ENCODE assay signal across 12 mouse cellular contexts in genomic region chr10:24958280-24959042, GRCm38 (mm10). TPM values are rescaled to one million over a fixed set of nuclear protein-coding genes. Genes with fewer than 3 reads are reported as not detected.
DNase-seq lines count a peak whose midpoint lies in the region; ATAC-seq lines count a peak whose summit lies in the region.
"Had no signal": no experiment of that assay in that cellular context is flagged by ENCODE, and none has a peak within 500 bp of the region (broad histone marks: within the 10 kb centered on the region; RNA-seq: fewer than 3 reads in every experiment).

No protein-coding gene starts in this region.

- peak overlapping the region; percentile 19 for H3K4me3 ChIP-seq in heart, embryonic 13.5 days
- 0 out of 2 replicates have a peak overlapping the region, but pooled peaks have one; percentile 3 for H3K4me3 ChIP-seq in lung, embryonic 16.5 days (ENCODE audit: low read length)
- H3K4me3 ChIP-seq in intestine, embryonic 15.5 days (replicated peaks): no peak overlapping the region
- no peak overlapping the region for H3K4me3 ChIP-seq in stomach, embryonic 14.5 days (ENCODE audit: low read depth, low read length)
- H3K4me3 ChIP-seq in hindbrain, embryonic 11.5 days (ENCODE audit: low read depth, low read length): no peak overlapping the region
- H3K4me3 ChIP-seq: embryonic facial prominence, embryonic 12.5 days; liver, embryonic 13.5 days had no signal

- DNase-seq in heart, postnatal 14 days: no peak
- DNase-seq in lung, postnatal 14 days: no peak
- no peak for DNase-seq in hindbrain, embryonic 11.5 days (ENCODE audit: low spot score)
- DNase-seq: cerebellum, adult 9-10 months; layer of hippocampus, adult 9-11 months; liver, embryonic 13.5 days; thymus, adult 18-20 months had no signal

- peak overlapping the region; percentile 41 for H3K9ac ChIP-seq in heart, embryonic 13.5 days
- H3K9ac ChIP-seq in lung, embryonic 16.5 days (ENCODE audit: low read length): no peak overlapping the region
- H3K9ac ChIP-seq in intestine, embryonic 15.5 days: no peak overlapping the region
- H3K9ac ChIP-seq in stomach, embryonic 14.5 days (replicated peaks; ENCODE audit: low read depth, low read length): no peak overlapping the region
- no peak overlapping the region for H3K9ac ChIP-seq in hindbrain, embryonic 11.5 days (ENCODE audit: low read depth, low read length)
- H3K9ac ChIP-seq: embryonic facial prominence, embryonic 12.5 days; liver, embryonic 13.5 days had no signal

- intact Hi-C loops in heart, postnatal 14 days (cut with DNase I): no loop called here

- peaks cover 19% of the 10 kb centered on the region for H3K4me1 ChIP-seq in heart, embryonic 13.5 days
- peaks cover 12% of the 10 kb centered on the region for H3K4me1 ChIP-seq in lung, embryonic 16.5 days (replicated peaks; ENCODE audit: control insufficient read depth, insufficient read depth, low read length)
- H3K4me1 ChIP-seq in intestine, embryonic 15.5 days (replicated peaks): peaks cover 5% of the 10 kb centered on the region; the same call in 1 of the 2 replicates
- no peaks in the 10 kb centered on the region for H3K4me1 ChIP-seq in stomach, embryonic 14.5 days (ENCODE audit: control insufficient read depth, insufficient read depth, low read length)
- no peaks in the 10 kb centered on the region for H3K4me1 ChIP-seq in hindbrain, embryonic 11.5 days (replicated peaks; ENCODE audit: control insufficient read depth, insufficient read depth, low read length)
- H3K4me1 ChIP-seq: liver, embryonic 13.5 days had no signal

- H3K27ac ChIP-seq in heart, embryonic 13.5 days (replicated peaks): no peak overlapping the region
- no peak overlapping the region for H3K27ac ChIP-seq in lung, embryonic 16.5 days (ENCODE audit: low read length)
- H3K27ac ChIP-seq in intestine, embryonic 15.5 days: no peak overlapping the region
- no peak overlapping the region for H3K27ac ChIP-seq in stomach, embryonic 14.5 days (ENCODE audit: low read length)
- no peak overlapping the region for H3K27ac ChIP-seq in hindbrain, embryonic 11.5 days (ENCODE audit: low read depth, low read length)
- H3K27ac ChIP-seq: embryonic facial prominence, embryonic 12.5 days; liver, embryonic 13.5 days had no signal

- no peaks in the 10 kb centered on the region for H3K27me3 ChIP-seq in heart, embryonic 13.5 days (replicated peaks)
- no peaks in the 10 kb centered on the region for H3K27me3 ChIP-seq in lung, embryonic 16.5 days (ENCODE audit: control insufficient read depth, insufficient read depth, low read depth, low read length)
- H3K27me3 ChIP-seq in intestine, embryonic 15.5 days (replicated peaks): no peaks in the 10 kb centered on the region
- H3K27me3 ChIP-seq in stomach, embryonic 14.5 days (ENCODE audit: control insufficient read depth, insufficient read depth, low read length): no peaks in the 10 kb centered on the region; the same call in 1 of the 2 replicates
- no peaks in the 10 kb centered on the region for H3K27me3 ChIP-seq in hindbrain, embryonic 11.5 days (ENCODE audit: control insufficient read depth, insufficient read depth, low read length)
- H3K27me3 ChIP-seq: embryonic facial prominence, embryonic 12.5 days; liver, embryonic 13.5 days had no signal

- peak overlapping the region; percentile 61 for H3K4me2 ChIP-seq in heart, embryonic 13.5 days
- H3K4me2 ChIP-seq in lung, embryonic 16.5 days (ENCODE audit: low read depth, low read length): peak overlapping the region; percentile 18
- H3K4me2 ChIP-seq in intestine, embryonic 15.5 days (replicated peaks): 0 out of 2 replicates have a peak overlapping the region, but pooled peaks have one; percentile 26
- H3K4me2 ChIP-seq in stomach, embryonic 14.5 days (replicated peaks; ENCODE audit: low read depth, low read length): peak overlapping the region; percentile 2; the same call in 1 of the 2 replicates
- H3K4me2 ChIP-seq in hindbrain, embryonic 11.5 days (replicated peaks; ENCODE audit: low read depth, low read length): no peak overlapping the region
- H3K4me2 ChIP-seq: embryonic facial prominence, embryonic 12.5 days; liver, embryonic 13.5 days had no signal

- H3K36me3 ChIP-seq in heart, embryonic 13.5 days: no peaks in the 10 kb centered on the region
- no peaks in the 10 kb centered on the region for H3K36me3 ChIP-seq in lung, embryonic 16.5 days (ENCODE audit: control insufficient read depth, insufficient read depth, low read length)
- H3K36me3 ChIP-seq in intestine, embryonic 15.5 days: no peaks in the 10 kb centered on the region
- H3K36me3 ChIP-seq in stomach, embryonic 14.5 days (ENCODE audit: control insufficient read depth, insufficient read depth, low read length): no peaks in the 10 kb centered on the region
- H3K36me3 ChIP-seq in hindbrain, embryonic 11.5 days (ENCODE audit: control insufficient read depth, insufficient read depth, low read length): no peaks in the 10 kb centered on the region
- H3K36me3 ChIP-seq: embryonic facial prominence, embryonic 12.5 days; liver, embryonic 13.5 days had no signal

- H3K9me3 ChIP-seq in heart, embryonic 13.5 days: no peaks in the 10 kb centered on the region
- H3K9me3 ChIP-seq in lung, embryonic 16.5 days (ENCODE audit: control insufficient read depth, low read length): no peaks in the 10 kb centered on the region
- no peaks in the 10 kb centered on the region for H3K9me3 ChIP-seq in intestine, embryonic 15.5 days
- no peaks in the 10 kb centered on the region for H3K9me3 ChIP-seq in stomach, embryonic 14.5 days (ENCODE audit: control insufficient read depth, low read depth, low read length)
- H3K9me3 ChIP-seq in hindbrain, embryonic 11.5 days (ENCODE audit: control insufficient read depth, low read length): no peaks in the 10 kb centered on the region
- H3K9me3 ChIP-seq: embryonic facial prominence, embryonic 12.5 days; liver, embryonic 13.5 days had no signal

- ATAC-seq in heart, embryonic 13.5 days (ENCODE audit: extremely low read depth, insufficient number of reproducible peaks, low FRiP score, low TSS enrichment): no peak
- ATAC-seq in lung, embryonic 16.5 days (ENCODE audit: low read depth): no peak
- 0 out of 2 replicates have a peak, but pooled peaks have one; percentile 21 for ATAC-seq in intestine, embryonic 15.5 days
- no peak for ATAC-seq in stomach, embryonic 14.5 days (ENCODE audit: insufficient number of reproducible peaks, insufficient read depth, low FRiP score, low read depth)
- no peak for ATAC-seq in hindbrain, embryonic 11.5 days (ENCODE audit: low FRiP score)

- 43% methylated on average over 15 of the region's 15 CpGs for WGBS in heart, embryonic 13.5 days
- 20% methylated on average over 15 of the region's 15 CpGs for WGBS in lung, embryonic 16.5 days
- WGBS in intestine, embryonic 15.5 days: 37% methylated on average over 15 of the region's 15 CpGs
- WGBS in stomach, embryonic 14.5 days: 28% methylated on average over 15 of the region's 15 CpGs
- WGBS in hindbrain, embryonic 11.5 days: 72% methylated on average over 15 of the region's 15 CpGs

RNA-seq across cellular contexts. Expression of gene Arg1, which starts 31.2 kb away (rescaled TPM):
- polyA plus RNA-seq in heart, embryonic 13.5 days (2015; fragmentation: Nextera tagmentation; extraction: Ambion mirVana): 0.60 and 0.74 TPM in 2 replicates
- under 1 TPM in 1 of 2 experiments, not detected in 1; 0.19 TPM for total RNA-seq in heart, postnatal 14 days (2021)
- polyA plus RNA-seq in lung, embryonic 16.5 days (2015; fragmentation: Nextera tagmentation; extraction: Ambion mirVana): 1.6 and 3.5 TPM in 2 replicates
- 4.9 and 5.0 TPM in 2 replicates for polyA plus RNA-seq in intestine, embryonic 15.5 days (2015; fragmentation: Nextera tagmentation; extraction: Ambion mirVana)
- 12.4 and 14.4 TPM in 2 replicates for polyA plus RNA-seq in stomach, embryonic 14.5 days (2014; fragmentation: Nextera tagmentation; extraction: Ambion mirVana)
- polyA plus RNA-seq in hindbrain, embryonic 11.5 days (2014; fragmentation: Nextera tagmentation; extraction: Ambion mirVana): 8.3 and 8.9 TPM in 2 replicates

Comparison
In these comparisons a context has a peak if more than half of its experiments do, and no peak if none do; other contexts are left out.
1. H3K4me3 ChIP-seq: peak in heart, embryonic 13.5 days (single experiment) and lung, embryonic 16.5 days (single experiment); none in intestine, embryonic 15.5 days (single experiment), stomach, embryonic 14.5 days (single experiment) and hindbrain, embryonic 11.5 days (single experiment).